Comparison of ENCODE assay signal across 35 mouse cellular contexts in the genomic region with DNA sequence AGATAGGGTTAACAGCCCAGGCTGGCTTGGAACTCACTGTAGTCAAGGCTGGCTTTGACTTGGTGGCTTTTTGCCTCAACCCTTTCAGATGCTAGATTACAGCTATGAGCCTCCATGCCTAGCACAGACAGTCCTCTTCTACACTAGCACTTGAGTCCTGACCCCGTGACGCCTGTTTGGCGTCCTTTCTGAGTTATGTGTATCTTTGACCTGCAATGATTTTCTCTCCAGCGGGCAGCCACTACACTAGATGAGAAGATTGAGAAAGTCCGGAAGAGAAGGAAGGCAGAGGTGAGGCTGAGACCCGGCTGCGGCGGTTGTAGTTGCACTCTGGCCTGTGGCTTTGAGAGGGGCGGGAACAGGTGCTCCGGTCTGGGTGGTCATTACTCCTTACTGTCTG.
"Had no signal": no experiment of that assay in that cellular context is flagged by ENCODE, and none has a peak within 500 bp of the region (broad histone marks: within the 10 kb centered on the region; RNA-seq: fewer than 3 reads in every experiment).

No protein-coding gene starts in this region.

- ATAC-seq: hindbrain, embryonic 16.5 days; hindbrain, postnatal 0 days; inflammation-experienced regulatory T-cells, adult 6 months; intestine, embryonic 15.5 days; intestine, embryonic 16.5 days; intestine, postnatal 0 days had no signal

- H3K9ac ChIP-seq: heart, embryonic 12.5 days; heart, embryonic 13.5 days; heart, embryonic 15.5 days; hindbrain, embryonic 12.5 days; hindbrain, embryonic 13.5 days; hindbrain, embryonic 14.5 days; hindbrain, embryonic 15.5 days; intestine, embryonic 15.5 days; kidney, embryonic 15.5 days had no signal

- H3K27ac ChIP-seq: heart, embryonic 10.5 days; heart, embryonic 13.5 days; heart, embryonic 15.5 days; hindbrain, embryonic 10.5 days; hindbrain, embryonic 12.5 days; hindbrain, embryonic 13.5 days; hindbrain, embryonic 14.5 days; hindbrain, embryonic 15.5 days; hindbrain, postnatal 0 days; intestine, embryonic 15.5 days; kidney, embryonic 15.5 days; kidney, postnatal 0 days; layer of hippocampus, adult 2 months had no signal

- H3K27me3 ChIP-seq: heart, embryonic 12.5 days; heart, embryonic 13.5 days; heart, embryonic 15.5 days; hindbrain, embryonic 12.5 days; hindbrain, embryonic 13.5 days; hindbrain, embryonic 15.5 days; intestine, embryonic 15.5 days; kidney, embryonic 15.5 days had no signal

- DNase-seq: heart, postnatal 10 days; heart, postnatal 14 days; heart, postnatal 36 days; heart, postnatal 4 days; kidney, adult 11 months; kidney, adult 18-20 months; kidney, adult 2 months; kidney, adult 8-10 months; kidney, adult 9 months; kidney, postnatal 10 days; kidney, postnatal 14 days; kidney, postnatal 25 days; kidney, postnatal 36 days; kidney, postnatal 4 days; layer of hippocampus, adult 9-11 months; layer of hippocampus, postnatal 36 days had no signal

- H3K4me3 ChIP-seq: heart, embryonic 10.5 days; heart, embryonic 12.5 days; heart, embryonic 13.5 days; heart, embryonic 15.5 days; hindbrain, embryonic 10.5 days; hindbrain, embryonic 12.5 days; hindbrain, embryonic 13.5 days; hindbrain, embryonic 15.5 days; intestine, embryonic 15.5 days; kidney, embryonic 15.5 days; layer of hippocampus, adult 2 months had no signal

- H3K4me2 ChIP-seq: heart, embryonic 11.5 days; heart, embryonic 12.5 days; heart, embryonic 13.5 days; heart, embryonic 15.5 days; hindbrain, embryonic 12.5 days; hindbrain, embryonic 13.5 days; hindbrain, embryonic 14.5 days; hindbrain, embryonic 15.5 days; intestine, embryonic 15.5 days; kidney, embryonic 15.5 days had no signal

- H3K9me3 ChIP-seq: heart, embryonic 10.5 days; heart, embryonic 12.5 days; heart, embryonic 13.5 days; heart, embryonic 15.5 days; hindbrain, embryonic 10.5 days; hindbrain, embryonic 12.5 days; hindbrain, embryonic 13.5 days; hindbrain, embryonic 15.5 days; intestine, embryonic 15.5 days; kidney, embryonic 15.5 days had no signal
